Mouse (Mus musculus) spleen, postnatal 0 days (tissue): ENCODE data around the gene Amy2a4. TPM values are rescaled to one million over a fixed set of nuclear protein-coding genes. Genes with fewer than 3 reads are reported as not detected.

Source experiments
- polyA plus RNA-seq: library from polyadenylated mRNA; unstranded; fragments of >200 nt; fragmentation: Nextera tagmentation; extraction: Ambion mirVana; gene quantifications from 2 replicates; pipeline ENCODE4 v1.2.1, GENCODE M21; 2015

The Amy2a4 gene
- polyA plus RNA-seq, result 17.9 and 29.9 TPM in 2 replicates

GRCm38 (mm10) chr3:113291349-113291748 lies at the start of gene Amy2a4:
Gene Amy2a4, minus strand, starts transcription at chr3:113291449.

GRCm38 (mm10) chr3:113323952-113324351 lies 32.7 kb upstream of the Amy2a4 start, which contains the start of gene Amy2a3:
Gene Amy2a3, minus strand, starts transcription at chr3:113324052.

GRCm38 (mm10) chr3:113258737-113259136 lies 32.5 kb downstream of the Amy2a4 start, which contains the start of gene Amy2a5:
Gene Amy2a5, minus strand, starts transcription at chr3:113258837.

Other genes starting within 250 kb of the Amy2a4 start
- 3.4 and 101 TPM in 2 replicates for gene Amy2a5, start 32.6 kb downstream of the Amy2a4 start, polyA plus RNA-seq
- 17.9 and 29.9 TPM in 2 replicates for gene Amy2a3, start 32.6 kb upstream of the Amy2a4 start, polyA plus RNA-seq
- 17.9 and 29.9 TPM in 2 replicates for gene Amy2a2, start 65.2 kb upstream of the Amy2a4 start, polyA plus RNA-seq
- gene Amy2a1, start 241.0 kb upstream of the Amy2a4 start, polyA plus RNA-seq, result 19.8 and 158 TPM in 2 replicates